Mouse (Mus musculus): ENCODE measurements at regions not wholly inside any gene's neighbourhood (a gene's known extent, or its start where the extent isn't known, plus 50 kb on each side); places are given as distances from the start of the nearest gene placed in this dataset.
"Not testable (repeated sequence)": the region's sequence is repeated elsewhere in the genome, so short reads cannot be mapped to it uniquely, and the experiment has no call there.

GRCm38 (mm10) chr15:90291848-90292247 lies 67.7 kb downstream of the Alg10b start:
- no peaks in the 10 kb centered on the region for H3K9me3 ChIP-seq (replicated peaks)
- WGBS = 89% methylated on average over 1 of the region's 1 CpGs
- no peaks in the 10 kb centered on the region for H3K27me3 ChIP-seq
- no peaks in the 10 kb centered on the region for H3K4me1 ChIP-seq (replicated peaks)
- no peak for ATAC-seq (replicated peaks; ENCODE audit: insufficient number of reproducible peaks, insufficient read depth, low FRiP score, low read depth)
- no peaks in the 10 kb centered on the region for H3K36me3 ChIP-seq
- H3K27ac ChIP-seq = no peak overlapping the region
- H3K9ac ChIP-seq = no peak overlapping the region
- H3K4me2 ChIP-seq = no peak overlapping the region
- no peak overlapping the region for H3K4me3 ChIP-seq

DNA sequence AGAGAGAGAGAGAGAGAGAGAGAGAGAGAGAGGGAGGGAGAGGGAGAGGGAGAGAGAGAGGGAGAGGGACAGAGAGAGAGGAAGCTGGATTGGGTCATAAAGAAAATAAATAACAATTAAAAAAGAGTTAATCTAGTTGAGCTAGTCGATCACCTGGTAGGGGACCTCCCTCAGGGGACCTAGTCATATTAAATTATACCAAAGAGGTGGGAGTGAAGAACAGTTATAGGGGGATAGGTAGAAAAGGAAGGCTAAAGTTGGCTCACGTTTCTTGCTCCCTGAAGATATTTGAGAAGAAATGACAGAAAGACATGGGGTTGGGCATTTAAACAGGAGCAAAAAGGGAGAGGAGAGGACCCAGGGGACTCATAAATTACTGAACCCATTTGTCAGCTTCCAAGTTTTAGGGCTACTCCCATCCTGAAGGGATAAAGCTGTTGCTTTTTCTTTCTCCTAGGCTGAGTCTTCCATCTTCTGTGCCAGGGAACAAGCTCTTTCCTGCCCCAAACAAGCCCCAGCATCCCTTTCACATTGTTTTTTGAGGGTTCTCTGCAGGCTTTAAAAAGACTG lies 70.3 kb downstream of the Alg10b start:
- Histone ChIP-seq H3K4me2 (no peak overlapping the region), H3K27me3 (no peaks in the 10 kb centered on the region), H3K36me3 (no peaks in the 10 kb centered on the region), H3K4me1 (replicated peaks) (no peaks in the 10 kb centered on the region), H3K9ac (no peak overlapping the region), H3K27ac (no peak overlapping the region), H3K4me3 (no peak overlapping the region), H3K9me3 (replicated peaks) (no peaks in the 10 kb centered on the region)
- 59% methylated on average over 2 of the region's 2 CpGs for WGBS
- ATAC-seq (replicated peaks; ENCODE audit: insufficient number of reproducible peaks, insufficient read depth, low FRiP score, low read depth) = no peak

GRCm38 (mm10) chr15:90298566-90298965 lies 74.5 kb downstream of the Alg10b start:
- Histone ChIP-seq H3K36me3 (no peaks in the 10 kb centered on the region), H3K4me3 (no peak overlapping the region), H3K27me3 (no peaks in the 10 kb centered on the region), H3K4me1 (replicated peaks) (no peaks in the 10 kb centered on the region), H3K9me3 (replicated peaks) (no peaks in the 10 kb centered on the region), H3K4me2 (no peak overlapping the region), H3K9ac (no peak overlapping the region), H3K27ac (no peak overlapping the region)
- 81% methylated on average over 7 of the region's 7 CpGs for WGBS
- no peak for ATAC-seq (replicated peaks; ENCODE audit: insufficient number of reproducible peaks, insufficient read depth, low FRiP score, low read depth)

GRCm38 (mm10) chr15:90303393-90303792 lies 79.3 kb downstream of the Alg10b start:
- Histone ChIP-seq H3K4me1 (replicated peaks) (no peaks in the 10 kb centered on the region), H3K36me3 (no peaks in the 10 kb centered on the region), H3K27ac (no peak overlapping the region), H3K4me3 (no peak overlapping the region), H3K4me2 (no peak overlapping the region), H3K27me3 (no peaks in the 10 kb centered on the region), H3K9me3 (replicated peaks) (no peaks in the 10 kb centered on the region), H3K9ac (no peak overlapping the region)
- WGBS = 66% methylated on average over 1 of the region's 1 CpGs
- no peak for ATAC-seq (replicated peaks; ENCODE audit: insufficient number of reproducible peaks, insufficient read depth, low FRiP score, low read depth)

DNA sequence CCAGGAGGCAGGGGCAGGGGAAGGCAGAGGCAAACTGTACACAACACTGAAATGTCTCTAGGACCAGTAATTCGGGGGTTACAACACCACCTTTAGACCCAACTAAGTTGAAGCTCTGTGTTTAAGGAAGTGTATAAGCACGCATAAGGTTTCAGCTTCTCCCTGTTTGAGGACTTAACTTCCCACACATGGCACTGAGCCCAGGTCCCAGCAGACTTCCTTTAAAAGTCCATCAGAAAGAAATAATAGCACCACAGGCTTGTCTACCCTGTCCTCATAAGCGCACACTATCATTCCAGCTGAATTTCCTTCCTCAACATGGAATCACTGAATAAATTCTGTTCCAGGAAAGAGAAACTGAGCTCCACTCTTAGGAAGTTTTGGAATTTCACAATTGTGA lies 80.9 kb downstream of the Alg10b start:
- H3K4me1 ChIP-seq (replicated peaks) = no peaks in the 10 kb centered on the region
- H3K27ac ChIP-seq = no peak overlapping the region
- no peak overlapping the region for H3K4me3 ChIP-seq
- H3K27me3 ChIP-seq = no peaks in the 10 kb centered on the region
- H3K36me3 ChIP-seq = no peaks in the 10 kb centered on the region
- no peaks in the 10 kb centered on the region for H3K9me3 ChIP-seq (replicated peaks)
- H3K9ac ChIP-seq = no peak overlapping the region
- ATAC-seq (replicated peaks; ENCODE audit: insufficient number of reproducible peaks, insufficient read depth, low FRiP score, low read depth) = no peak
- 70% methylated on average over 3 of the region's 3 CpGs for WGBS
- H3K4me2 ChIP-seq = no peak overlapping the region

DNA sequence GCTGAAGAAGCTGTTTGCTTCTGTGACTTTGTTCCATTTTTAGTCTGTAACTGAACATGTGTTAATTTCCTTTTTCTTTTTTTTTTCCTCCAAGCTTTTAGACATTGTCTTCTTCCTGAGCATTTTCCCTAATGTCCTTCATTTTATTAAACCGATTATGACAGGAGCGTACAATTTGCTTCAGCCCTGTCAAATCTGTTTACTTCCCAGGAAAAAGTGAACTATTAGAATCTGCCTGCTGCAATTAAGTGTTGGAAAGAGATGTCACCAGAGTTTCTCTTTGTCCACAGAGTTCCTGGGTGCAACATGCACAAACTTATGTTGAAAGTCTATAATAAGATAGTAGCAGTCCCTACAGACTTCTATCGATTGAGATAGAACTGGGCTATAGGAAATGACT lies 82.8 kb downstream of the Alg10b start:
- no peaks in the 10 kb centered on the region for H3K9me3 ChIP-seq (replicated peaks)
- no peaks in the 10 kb centered on the region for H3K27me3 ChIP-seq
- ATAC-seq (replicated peaks; ENCODE audit: insufficient number of reproducible peaks, insufficient read depth, low FRiP score, low read depth) = no peak
- no peak overlapping the region for H3K27ac ChIP-seq
- no peak overlapping the region for H3K9ac ChIP-seq
- H3K4me3 ChIP-seq = no peak overlapping the region
- no peaks in the 10 kb centered on the region for H3K4me1 ChIP-seq (replicated peaks)
- no peaks in the 10 kb centered on the region for H3K36me3 ChIP-seq
- 92% methylated on average over 3 of the region's 3 CpGs for WGBS
- H3K4me2 ChIP-seq = no peak overlapping the region

GRCm38 (mm10) chr15:90308433-90308832 lies 84.3 kb downstream of the Alg10b start:
- not testable (repeated sequence) for H3K27me3 ChIP-seq; H3K9me3 ChIP-seq (replicated peaks); H3K4me1 ChIP-seq (replicated peaks); H3K4me2 ChIP-seq; ATAC-seq (replicated peaks; ENCODE audit: insufficient number of reproducible peaks, insufficient read depth, low FRiP score, low read depth); H3K9ac ChIP-seq; H3K4me3 ChIP-seq; H3K36me3 ChIP-seq; H3K27ac ChIP-seq
- 29% methylated on average over 5 of the region's 5 CpGs for WGBS

GRCm38 (mm10) chr15:90308869-90309268 lies 84.8 kb downstream of the Alg10b start:
- Histone ChIP-seq H3K4me2 (no peak overlapping the region), H3K9ac (no peak overlapping the region), H3K27ac (no peak overlapping the region), H3K27me3 (no peaks in the 10 kb centered on the region), H3K9me3 (replicated peaks) (no peaks in the 10 kb centered on the region), H3K36me3 (no peaks in the 10 kb centered on the region), H3K4me1 (replicated peaks) (no peaks in the 10 kb centered on the region), H3K4me3 (no peak overlapping the region)
- no peak for ATAC-seq (replicated peaks; ENCODE audit: insufficient number of reproducible peaks, insufficient read depth, low FRiP score, low read depth)
- WGBS = 36% methylated on average over 1 of the region's 1 CpGs

GRCm38 (mm10) chr15:90309664-90310063 lies 85.6 kb downstream of the Alg10b start:
- no peaks in the 10 kb centered on the region for H3K36me3 ChIP-seq
- no peaks in the 10 kb centered on the region for H3K27me3 ChIP-seq
- H3K4me1 ChIP-seq (replicated peaks) = no peaks in the 10 kb centered on the region
- no peak overlapping the region for H3K27ac ChIP-seq
- no peak overlapping the region for H3K9ac ChIP-seq
- H3K4me3 ChIP-seq = no peak overlapping the region
- no peak for ATAC-seq (replicated peaks; ENCODE audit: insufficient number of reproducible peaks, insufficient read depth, low FRiP score, low read depth)
- H3K4me2 ChIP-seq = no peak overlapping the region
- H3K9me3 ChIP-seq (replicated peaks) = no peaks in the 10 kb centered on the region

- Histone ChIP-seq H3K4me2 (no peak overlapping the region), H3K4me3 (no peak overlapping the region), H3K27me3 (no peaks in the 10 kb centered on the region), H3K4me1 (replicated peaks) (no peaks in the 10 kb centered on the region), H3K27ac (no peak overlapping the region), H3K9ac (no peak overlapping the region), H3K9me3 (replicated peaks) (no peaks in the 10 kb centered on the region), H3K36me3 (no peaks in the 10 kb centered on the region)
- WGBS = 56% methylated on average over 3 of the region's 3 CpGs
- ATAC-seq (replicated peaks; ENCODE audit: insufficient number of reproducible peaks, insufficient read depth, low FRiP score, low read depth) = no peak
Measured at GRCm38 (mm10) chr15:90321774-90322173, 97.7 kb downstream of the Alg10b start.

- no peak overlapping the region for H3K4me3 ChIP-seq
- no peaks in the 10 kb centered on the region for H3K9me3 ChIP-seq (replicated peaks)
- H3K27me3 ChIP-seq = no peaks in the 10 kb centered on the region
- no peak overlapping the region for H3K27ac ChIP-seq
- H3K4me1 ChIP-seq (replicated peaks) = peaks cover 3% of the 10 kb centered on the region; the same call in 1 of the 2 replicates
- no peaks in the 10 kb centered on the region for H3K36me3 ChIP-seq
- no peak overlapping the region for H3K9ac ChIP-seq
- H3K4me2 ChIP-seq = no peak overlapping the region
- no peak for ATAC-seq (replicated peaks; ENCODE audit: insufficient number of reproducible peaks, insufficient read depth, low FRiP score, low read depth)
- WGBS = 40% methylated on average over 4 of the region's 4 CpGs
Measured at GRCm38 (mm10) chr15:90333275-90333674, 109.2 kb downstream of the Alg10b start.

- Histone ChIP-seq H3K27me3 (no peaks in the 10 kb centered on the region), H3K9ac (no peak overlapping the region), H3K4me2 (no peak overlapping the region), H3K27ac (no peak overlapping the region), H3K36me3 (no peaks in the 10 kb centered on the region), H3K9me3 (replicated peaks) (no peaks in the 10 kb centered on the region), H3K4me1 (replicated peaks) (peaks cover 3% of the 10 kb centered on the region; the same call in 1 of the 2 replicates), H3K4me3 (no peak overlapping the region)
- no peak for ATAC-seq (replicated peaks; ENCODE audit: insufficient number of reproducible peaks, insufficient read depth, low FRiP score, low read depth)
- 55% methylated on average over 1 of the region's 1 CpGs for WGBS
Measured at GRCm38 (mm10) chr15:90333766-90334165, 109.7 kb downstream of the Alg10b start.

All from heart, embryonic 15.5 days (tissue).